Mouse (Mus musculus) layer of hippocampus, adult 9-10 months (tissue): ENCODE results near the gene Hcn2.

ENCODE experiments used
- DNase-seq: peaks from one replicate; pipeline ENCODE4 v3.0.0; 2022; ENCODE audit warnings: low spot score

Gene Hcn2

DNA sequence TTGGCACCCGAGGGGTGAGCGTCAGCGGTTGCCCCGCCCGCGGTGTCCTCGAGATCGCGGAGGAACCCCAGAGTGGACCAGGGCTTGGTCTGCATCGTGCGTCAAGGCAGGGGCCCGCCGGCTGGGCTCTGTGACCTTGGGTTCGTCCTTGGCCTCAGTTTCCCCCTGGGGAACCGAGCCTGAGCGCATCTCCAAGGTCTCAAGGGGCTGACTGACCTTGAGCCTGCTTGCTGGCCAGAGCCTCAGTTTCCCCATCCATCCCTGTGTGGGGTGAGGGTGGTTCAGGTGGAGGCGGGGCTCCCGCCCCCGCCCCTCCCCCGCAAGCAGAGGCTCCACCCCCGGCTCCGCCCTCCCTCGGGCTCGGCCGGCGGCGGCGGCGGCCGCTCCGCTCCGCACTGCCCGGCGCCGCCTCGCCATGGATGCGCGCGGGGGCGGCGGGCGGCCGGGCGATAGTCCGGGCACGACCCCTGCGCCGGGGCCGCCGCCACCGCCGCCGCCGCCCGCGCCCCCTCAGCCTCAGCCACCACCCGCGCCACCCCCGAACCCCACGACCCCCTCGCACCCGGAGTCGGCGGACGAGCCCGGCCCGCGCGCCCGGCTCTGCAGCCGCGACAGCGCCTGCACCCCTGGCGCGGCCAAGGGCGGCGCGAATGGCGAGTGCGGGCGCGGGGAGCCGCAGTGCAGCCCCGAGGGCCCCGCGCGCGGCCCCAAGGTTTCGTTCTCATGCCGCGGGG lies at the start of gene Hcn2:
TSS of gene Hcn2 (plus strand) at position 381 of the 734 bp plus-strand sequence.
- no peak for DNase-seq

DNA sequence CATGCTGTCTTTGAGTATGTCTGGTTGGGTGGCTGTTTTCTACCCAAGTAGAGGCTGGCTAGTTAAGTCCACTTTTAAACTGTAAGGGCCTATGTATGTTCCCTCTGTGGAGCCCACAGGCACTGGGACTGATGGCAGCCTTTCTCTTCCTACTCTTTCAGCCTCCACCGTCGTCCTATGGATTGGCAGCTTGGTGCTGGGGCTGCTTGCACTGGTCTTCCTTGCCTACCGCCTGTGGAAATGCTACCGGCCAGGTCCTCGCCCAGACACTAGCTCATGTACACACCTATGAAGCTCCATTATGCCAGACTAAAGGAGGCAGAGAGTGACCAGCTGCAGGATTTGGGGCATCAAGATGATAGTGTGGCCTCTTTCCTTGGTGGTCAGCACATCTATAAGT lies 48.4 kb upstream of the Hcn2 start:
- no peak for DNase-seq

DNA sequence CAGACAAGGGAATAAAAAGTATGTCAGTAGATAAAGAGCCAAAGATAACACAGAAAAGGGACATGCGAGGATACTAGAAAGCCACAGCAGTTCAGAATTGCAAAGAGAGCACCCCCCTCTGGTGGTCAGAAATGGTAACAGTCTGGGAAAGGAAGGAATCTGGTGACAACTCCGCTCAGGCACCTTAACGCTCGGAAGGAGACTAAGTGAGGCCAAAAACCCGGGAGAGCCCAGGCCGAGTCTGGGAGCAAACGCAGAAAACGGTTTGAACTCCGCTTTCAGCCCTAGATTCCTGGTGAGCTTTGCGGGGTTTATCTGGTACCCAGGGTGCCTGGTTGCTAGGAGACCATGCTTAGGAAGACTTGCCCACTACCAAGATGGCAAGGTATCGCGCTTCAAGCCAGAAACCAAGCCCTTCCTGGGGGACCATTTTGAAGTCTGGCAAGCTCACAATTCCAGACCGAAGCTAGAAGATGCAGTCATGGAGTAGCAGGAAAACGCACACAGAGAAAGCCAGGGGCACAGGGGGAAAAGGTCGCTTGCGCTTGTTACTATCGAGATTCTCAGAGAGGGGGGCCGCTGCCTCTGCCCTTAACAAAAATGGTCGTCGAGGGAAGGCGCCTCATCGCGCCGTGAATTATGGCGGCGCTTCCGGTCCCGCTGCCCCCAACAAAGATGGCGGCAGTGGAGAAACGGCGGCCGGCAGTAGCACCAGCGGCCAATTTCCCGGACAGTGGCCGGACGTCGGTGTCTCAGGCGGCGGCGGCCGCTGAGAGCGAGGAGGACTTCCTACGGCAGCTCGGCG lies 47.5 kb upstream of the Hcn2 start, which contains the start of gene Tpgs1:
TSS of gene Tpgs1 (plus strand) at position 599 of the 805 bp plus-strand sequence.
- peak; percentile 97 for DNase-seq

- no peak for DNase-seq
These were observed 46.8 kb upstream of the Hcn2 start for GRCm38 (mm10) chr10:79669576-79670057.

GRCm38 (mm10) chr10:79670071-79670888 lies 46.2 kb upstream of the Hcn2 start:
- DNase-seq = no peak

DNA sequence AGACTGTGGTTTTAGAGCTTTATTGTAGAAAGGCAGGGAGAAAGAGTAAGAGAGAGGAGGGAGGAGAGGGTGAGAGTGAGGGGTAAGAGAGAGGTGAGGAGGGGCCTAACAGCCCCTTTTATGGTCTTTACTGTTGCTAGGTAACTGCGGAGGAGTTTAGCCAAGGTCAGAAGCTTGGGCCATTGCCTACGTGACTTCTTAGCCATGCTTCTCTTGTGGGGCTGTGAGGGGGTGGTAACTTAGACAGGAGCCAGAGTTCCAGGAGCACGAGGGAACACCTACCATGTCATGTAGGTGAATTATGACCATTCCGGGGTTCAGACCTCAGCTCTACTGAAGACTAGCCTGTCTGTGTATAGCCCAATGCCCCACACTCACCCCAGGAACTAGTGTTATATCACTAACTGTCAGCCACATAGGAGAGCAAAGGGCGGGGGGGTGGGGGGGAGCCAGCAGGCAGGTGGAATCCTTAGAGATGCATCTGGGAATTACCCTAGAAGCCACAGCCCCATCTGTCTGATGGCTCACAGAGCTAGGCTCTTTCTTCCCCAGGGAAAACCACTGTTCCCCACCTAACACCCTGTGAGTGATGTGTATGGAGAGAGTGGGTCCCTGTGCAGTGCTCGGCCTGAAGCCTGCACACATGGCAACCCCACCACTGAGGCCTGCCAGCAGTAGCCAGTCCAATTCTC lies 44.9 kb upstream of the Hcn2 start:
- DNase-seq = no peak

DNA sequence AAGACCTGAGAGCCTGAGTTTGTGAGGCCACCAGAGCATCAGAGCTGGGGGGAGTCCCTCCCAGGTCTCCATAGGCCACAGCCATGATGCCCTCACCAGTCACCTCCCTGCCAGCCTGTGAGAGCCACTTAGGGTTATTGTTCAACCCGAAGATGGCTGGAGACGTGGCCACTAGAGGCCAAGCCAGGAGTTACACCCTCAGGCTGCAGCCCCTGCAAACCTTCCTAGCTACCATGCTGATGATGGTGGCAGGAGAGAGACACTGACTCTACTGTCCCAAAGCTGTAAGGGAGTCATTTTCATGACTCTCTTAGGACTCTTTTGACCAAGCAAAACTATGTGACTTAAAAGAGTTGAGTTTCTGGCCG lies 44.4 kb upstream of the Hcn2 start:
- DNase-seq = no peak

DNA sequence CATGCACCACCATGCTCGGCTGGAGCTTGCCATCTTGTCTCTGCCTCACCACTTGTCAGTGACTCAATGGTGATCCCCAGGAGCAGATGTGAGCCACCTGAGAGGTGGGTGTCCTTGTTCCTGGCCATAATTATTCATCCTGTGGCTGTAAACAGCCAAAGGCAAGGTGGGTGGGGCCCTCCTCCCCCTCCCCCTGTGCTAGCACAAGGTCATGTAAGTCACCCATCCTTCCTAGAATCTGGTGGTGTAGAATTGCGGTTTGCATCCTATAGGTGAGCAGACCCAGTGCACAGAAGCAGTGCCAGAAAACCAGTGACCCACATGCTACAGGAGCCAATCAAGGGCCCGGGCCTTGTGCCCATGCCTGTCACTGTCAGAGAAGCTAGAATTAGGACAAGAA lies 43.4 kb upstream of the Hcn2 start:
- no peak for DNase-seq

GRCm38 (mm10) chr10:79675346-79676035 lies 40.9 kb upstream of the Hcn2 start:
- DNase-seq = no peak

DNA sequence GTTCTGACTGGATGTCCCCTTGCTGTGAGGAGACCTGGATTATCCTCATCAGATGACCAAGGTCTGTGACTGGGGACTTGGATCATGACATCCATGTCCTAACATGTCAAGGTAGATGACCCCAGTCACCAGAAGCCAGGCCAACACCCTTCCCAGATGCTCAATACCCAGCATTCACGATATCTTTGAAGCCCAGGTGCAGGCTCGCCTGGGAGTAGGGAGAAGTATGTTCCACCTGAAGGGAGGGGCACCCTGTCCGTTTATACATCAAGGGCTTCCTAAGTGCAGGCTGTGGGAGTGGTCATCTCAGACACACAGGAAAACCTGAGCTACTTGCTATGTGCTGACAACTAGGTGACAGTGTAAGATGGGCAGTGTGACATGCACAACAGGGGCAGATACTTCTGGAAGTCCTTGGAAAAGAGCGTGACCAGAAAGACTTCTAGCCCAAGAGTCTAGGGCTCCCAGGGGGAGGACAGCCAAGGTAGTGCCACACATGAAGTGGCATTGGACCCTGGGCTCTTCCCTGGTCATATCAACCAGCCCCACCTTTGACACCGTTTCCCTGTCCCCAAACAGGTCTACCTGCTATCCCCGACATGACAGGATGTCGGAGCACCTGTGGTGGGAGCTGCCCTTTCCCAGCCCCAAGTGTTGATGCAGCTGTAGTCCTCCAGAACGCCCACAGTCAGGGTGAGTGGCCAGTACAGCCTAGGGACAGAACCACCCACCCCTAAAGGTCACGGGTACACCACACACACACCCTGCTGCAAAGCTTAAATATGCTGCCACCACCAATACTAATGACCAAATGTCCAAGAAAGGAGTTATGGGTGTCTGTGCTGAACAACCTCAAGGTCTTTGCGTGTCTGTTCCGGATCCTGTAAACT lies 35.6 kb upstream of the Hcn2 start:
- no peak for DNase-seq

- peak; percentile 96 for DNase-seq
These were observed 34.7 kb upstream of the Hcn2 start, which contains the start of gene Cdc34 for GRCm38 (mm10) chr10:79681591-79682245. TSS of gene Cdc34 (plus strand) at chr10:79682195.

DNA sequence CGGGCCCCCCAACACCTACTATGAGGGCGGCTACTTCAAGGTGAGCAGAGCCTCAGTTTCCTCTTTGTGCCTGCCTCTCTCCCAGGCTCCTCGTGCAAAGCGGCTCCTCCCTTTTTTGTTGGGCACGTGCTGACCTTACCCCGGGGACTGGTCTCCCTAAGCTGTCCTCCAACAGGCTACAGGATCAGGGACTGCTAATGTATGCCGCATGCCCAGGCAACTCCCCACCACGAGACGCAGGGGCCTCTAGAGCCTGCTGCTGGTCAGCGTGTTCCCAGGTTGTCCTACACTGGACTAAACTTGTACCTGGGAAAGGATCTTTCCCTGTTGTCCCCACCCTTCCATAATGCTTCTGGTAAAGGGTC lies 33.9 kb upstream of the Hcn2 start:
- DNase-seq = no peak

DNA sequence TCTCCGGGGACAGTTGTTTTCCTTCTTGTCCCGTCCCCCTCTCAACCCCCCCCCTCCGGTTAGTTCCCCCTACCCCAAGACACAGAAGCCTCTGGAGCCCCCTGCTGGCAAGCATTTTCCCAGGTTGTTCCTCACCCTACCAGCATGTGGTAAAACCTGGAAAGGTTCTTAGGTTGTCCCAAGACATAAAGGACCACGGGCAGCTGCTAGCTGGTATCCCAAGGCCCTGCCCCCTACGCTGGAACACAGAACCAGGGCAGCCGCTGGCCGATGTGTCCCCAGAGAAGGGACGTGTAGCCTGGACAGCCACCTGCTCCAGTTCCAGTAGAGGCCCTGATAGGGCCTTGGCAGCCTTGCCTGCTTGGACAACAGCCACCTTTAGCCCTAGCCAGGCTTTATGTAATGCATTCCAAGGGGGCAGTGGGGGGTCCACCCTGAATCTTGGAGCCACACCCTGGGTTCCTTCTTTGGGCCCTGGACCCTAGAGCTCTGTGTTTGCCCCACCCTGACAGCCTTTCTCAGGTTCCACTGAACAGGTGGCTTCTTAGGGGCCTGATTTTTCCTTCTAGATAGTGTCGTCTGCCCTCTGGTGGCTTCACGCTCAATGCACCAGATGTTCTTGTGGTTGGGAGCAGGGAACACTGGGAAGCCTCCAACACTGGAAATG lies 33.4 kb upstream of the Hcn2 start:
- DNase-seq = no peak

- no peak for DNase-seq
These were observed 32.5 kb upstream of the Hcn2 start for GRCm38 (mm10) chr10:79683726-79684640.

GRCm38 (mm10) chr10:79684770-79685600 lies 31.4 kb upstream of the Hcn2 start:
- no peak for DNase-seq

GRCm38 (mm10) chr10:79686219-79686618 lies 30.2 kb upstream of the Hcn2 start:
- DNase-seq = no peak

- no peak for DNase-seq
These were observed 29.7 kb upstream of the Hcn2 start for GRCm38 (mm10) chr10:79686691-79687090.
